Mouse (Mus musculus): ENCODE data around the gene Gabrd.

DNA sequence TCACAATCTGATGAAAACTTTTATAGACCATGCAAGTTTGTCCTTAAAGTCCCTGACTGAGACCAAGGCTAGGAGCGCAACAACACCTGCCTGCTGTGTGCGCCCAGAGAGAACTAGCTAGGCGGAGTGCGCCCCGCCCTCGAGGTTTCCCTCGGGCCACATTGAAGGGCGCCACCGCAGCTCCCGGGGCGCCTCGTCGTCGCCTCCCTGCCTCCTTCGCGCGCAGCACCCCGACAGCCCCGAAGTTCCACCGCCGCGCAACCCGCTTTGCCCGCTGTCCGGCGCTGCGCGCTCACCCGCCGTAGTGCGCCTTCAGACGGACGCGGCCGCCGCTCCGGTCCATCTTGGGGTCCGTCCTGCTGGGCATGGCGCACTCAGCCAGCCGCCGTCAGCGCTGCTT lies 37.1 kb downstream of the Gabrd start:
- 0 out of 2 replicates have a peak, but pooled peaks have one; percentile 14 for TF ChIP-seq CTCF (IDR thresholded peaks at IDR 0.05; ENCODE audit: borderline replicate concordance, control insufficient read depth, extremely low read depth, insufficient read depth, low read length, poor library complexity)
- no peak for TF ChIP-seq POLR2A (IDR thresholded peaks at IDR 0.05; ENCODE audit: control insufficient read depth, extremely low read depth, insufficient read depth, low read length, poor library complexity)
